Mouse (Mus musculus) skeletal muscle tissue, adult 2 months (tissue): ENCODE data around the gene Tsga13.

ENCODE experiments used
- DNase-seq: peaks from one replicate; pipeline ENCODE4 v3.0.0-alpha.2; 2012; ENCODE audit warnings: low read depth, low spot score

The Tsga13 gene

GRCm38 (mm10) chr6:30865031-30865678 is 50.2 kb downstream of the Tsga13 start:
- no peak for DNase-seq

GRCm38 (mm10) chr6:30855956-30856355 is 59.4 kb downstream of the Tsga13 start:
- DNase-seq: peak; percentile 0

GRCm38 (mm10) chr6:30855205-30855604 is 60.2 kb downstream of the Tsga13 start:
- no peak for DNase-seq

GRCm38 (mm10) chr6:30849818-30850217 is 65.6 kb downstream of the Tsga13 start:
- DNase-seq: peak; percentile 11
